Mouse (Mus musculus) olfactory bulb, adult 2 months (tissue): Measurements from ENCODE around the gene Kit.

Source experiments
- CTCF ChIP-seq: fragments of 200-500 bp; IDR thresholded peaks from 2 replicates; pipeline ENCODE4 v1.5.1; 2012; ENCODE audit warnings: low read depth, mild to moderate bottlenecking, low read length, moderate library complexity; ENCODE audit not compliant: insufficient read depth
- POLR2A ChIP-seq: fragments of 200-500 bp; IDR thresholded peaks from 2 replicates; pipeline ENCODE4 v1.6.1; 2012; ENCODE audit warnings: mild to moderate bottlenecking, low read depth, low read length, moderate library complexity; ENCODE audit not compliant: insufficient read depth

- TF ChIP-seq POLR2A (no peak), CTCF (no peak)
Observed at GRCm38 (mm10) chr5:75596211-75596610, 21.5 kb downstream of the Kit start.
